ENCODE assay signal across 10 mouse cellular contexts in the genomic region with DNA sequence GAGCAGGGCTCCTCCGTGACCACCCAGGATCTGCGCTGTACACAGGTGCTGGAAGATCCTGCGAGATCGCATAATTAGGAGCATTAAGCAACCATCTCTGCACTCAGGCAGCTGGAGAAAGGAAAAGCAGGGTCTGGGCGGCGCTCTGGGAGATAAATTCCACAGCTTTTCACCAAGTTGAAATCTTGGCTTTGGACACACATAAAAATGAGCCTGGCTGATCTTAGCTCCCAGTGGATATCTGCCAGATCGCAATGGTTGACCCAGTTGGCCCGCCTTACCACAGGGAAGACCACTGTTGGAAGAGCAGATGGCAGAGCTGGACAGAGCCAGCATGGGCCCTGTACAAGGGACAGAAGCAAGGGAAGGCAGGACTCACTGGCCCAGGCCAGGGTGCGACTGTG. TPM values are rescaled to one million over a fixed set of nuclear protein-coding genes. Genes with fewer than 3 reads are reported as not detected.
A peak's percentile ranks its signal among the peaks of the same experiment; 100 is the strongest.
DNase-seq lines count a peak whose midpoint lies in the region; ATAC-seq and TF ChIP-seq lines count a peak whose summit lies in the region.
"Had no signal": no experiment of that assay in that cellular context is flagged by ENCODE, and none has a peak within 500 bp of the region (broad histone marks: within the 10 kb centered on the region; RNA-seq: fewer than 3 reads in every experiment).

No protein-coding gene starts in this region.

- TF ChIP-seq CTCF in lung, postnatal 0 days (IDR thresholded peaks at IDR 0.05) = no peak

- H3K36me3 ChIP-seq in forebrain, embryonic 15.5 days = no peaks in the 10 kb centered on the region
- no peaks in the 10 kb centered on the region; the same call in 1 of the 2 replicates for H3K36me3 ChIP-seq in forebrain, embryonic 11.5 days (ENCODE audit: control insufficient read depth, insufficient read depth, low read length)
- peaks cover 3% of the 10 kb centered on the region; the same call in 1 of the 2 replicates for H3K36me3 ChIP-seq in lung, embryonic 16.5 days (ENCODE audit: control insufficient read depth, insufficient read depth, low read length)
- H3K36me3 ChIP-seq in lung, postnatal 0 days (ENCODE audit: insufficient read depth, low read length) = peaks cover 7% of the 10 kb centered on the region; the same call in 1 of the 2 replicates
- H3K36me3 ChIP-seq in kidney, embryonic 15.5 days = peaks cover 23% of the 10 kb centered on the region

- no peak overlapping the region for H3K4me2 ChIP-seq in forebrain, embryonic 15.5 days (replicated peaks)
- H3K4me2 ChIP-seq in forebrain, embryonic 11.5 days (ENCODE audit: low read depth, low read length, severe bottlenecking) = no peak overlapping the region
- H3K4me2 ChIP-seq in lung, embryonic 16.5 days (ENCODE audit: low read depth, low read length) = no peak overlapping the region
- no peak overlapping the region for H3K4me2 ChIP-seq in lung, postnatal 0 days (replicated peaks; ENCODE audit: low read depth, low read length)
- H3K4me2 ChIP-seq in kidney, embryonic 15.5 days = no peak overlapping the region
- H3K4me2 ChIP-seq: lung, embryonic 14.5 days; neural tube, embryonic 12.5 days had no signal

- DNase-seq in forebrain, embryonic 11.5 days (ENCODE audit: low spot score) = no peak
- no peak for DNase-seq in lung, postnatal 0 days (ENCODE audit: low spot score)
- DNase-seq in cerebellum, adult 9-11 months = peak; percentile 90
- no peak for DNase-seq in thymus, adult 18-20 months
- DNase-seq: lung, embryonic 14.5 days had no signal

- H3K4me3 ChIP-seq in forebrain, embryonic 15.5 days = no peak overlapping the region
- no peak overlapping the region for H3K4me3 ChIP-seq in forebrain, embryonic 11.5 days (ENCODE audit: low read depth, low read length)
- H3K4me3 ChIP-seq in lung, embryonic 16.5 days (ENCODE audit: low read length) = no peak overlapping the region
- no peak overlapping the region for H3K4me3 ChIP-seq in lung, postnatal 0 days (ENCODE audit: low read depth, low read length)
- H3K4me3 ChIP-seq in kidney, embryonic 15.5 days (replicated peaks) = no peak overlapping the region
- H3K4me3 ChIP-seq: neural tube, embryonic 12.5 days had no signal

- ATAC-seq in forebrain, embryonic 15.5 days (replicated peaks) = peak; percentile 71
- no peak for ATAC-seq in forebrain, embryonic 11.5 days (replicated peaks; ENCODE audit: low FRiP score)
- ATAC-seq in lung, embryonic 16.5 days (ENCODE audit: low read depth) = peak; percentile 49; the same call in 1 of the 2 replicates
- no peak for ATAC-seq in lung, postnatal 0 days
- 0 out of 2 replicates have a peak, but pooled peaks have one; percentile 31 for ATAC-seq in kidney, embryonic 15.5 days (replicated peaks; ENCODE audit: low FRiP score)
- no peak for ATAC-seq in erythroid progenitor cell, adult 5-6 weeks (replicated peaks; ENCODE audit: low FRiP score, poor library complexity, severe bottlenecking)

- H3K27ac ChIP-seq in forebrain, embryonic 15.5 days (replicated peaks) = 0 out of 2 replicates have a peak overlapping the region, but pooled peaks have one; percentile 15
- no peak overlapping the region for H3K27ac ChIP-seq in forebrain, embryonic 11.5 days (ENCODE audit: low read depth, low read length)
- H3K27ac ChIP-seq in lung, embryonic 16.5 days (ENCODE audit: low read length) = no peak overlapping the region
- no peak overlapping the region for H3K27ac ChIP-seq in lung, postnatal 0 days (ENCODE audit: low read length)
- H3K27ac ChIP-seq in kidney, embryonic 15.5 days = peak overlapping the region; percentile 52; the same call in 1 of the 2 replicates
- H3K27ac ChIP-seq: neural tube, embryonic 12.5 days had no signal

- H3K4me1 ChIP-seq in forebrain, embryonic 15.5 days = peaks cover 18% of the 10 kb centered on the region
- no peaks in the 10 kb centered on the region for H3K4me1 ChIP-seq in forebrain, embryonic 11.5 days (replicated peaks; ENCODE audit: control insufficient read depth, insufficient read depth, low read length)
- no peaks in the 10 kb centered on the region; the same call in 1 of the 2 replicates for H3K4me1 ChIP-seq in lung, embryonic 16.5 days (replicated peaks; ENCODE audit: control insufficient read depth, insufficient read depth, low read length)
- no peaks in the 10 kb centered on the region; the same call in 1 of the 2 replicates for H3K4me1 ChIP-seq in lung, postnatal 0 days (ENCODE audit: insufficient read depth, low read depth, low read length)
- peaks cover 53% of the 10 kb centered on the region for H3K4me1 ChIP-seq in kidney, embryonic 15.5 days

- 55% methylated on average over 9 of the region's 9 CpGs for WGBS in forebrain, embryonic 15.5 days
- 91% methylated on average over 9 of the region's 9 CpGs for WGBS in forebrain, embryonic 11.5 days
- WGBS in lung, embryonic 16.5 days = 84% methylated on average over 9 of the region's 9 CpGs
- 78% methylated on average over 9 of the region's 9 CpGs for WGBS in lung, postnatal 0 days
- 75% methylated on average over 9 of the region's 9 CpGs for WGBS in kidney, embryonic 15.5 days

- no peaks in the 10 kb centered on the region for H3K9me3 ChIP-seq in forebrain, embryonic 15.5 days
- no peaks in the 10 kb centered on the region for H3K9me3 ChIP-seq in forebrain, embryonic 11.5 days (ENCODE audit: control insufficient read depth, low read length)
- no peaks in the 10 kb centered on the region for H3K9me3 ChIP-seq in lung, embryonic 16.5 days (ENCODE audit: control insufficient read depth, low read length)
- no peaks in the 10 kb centered on the region for H3K9me3 ChIP-seq in lung, postnatal 0 days (ENCODE audit: low read length)
- no peaks in the 10 kb centered on the region for H3K9me3 ChIP-seq in kidney, embryonic 15.5 days (replicated peaks)
- H3K9me3 ChIP-seq: neural tube, embryonic 12.5 days had no signal

- no peak overlapping the region for H3K9ac ChIP-seq in forebrain, embryonic 15.5 days (replicated peaks)
- no peak overlapping the region for H3K9ac ChIP-seq in forebrain, embryonic 11.5 days (ENCODE audit: low read length)
- no peak overlapping the region for H3K9ac ChIP-seq in lung, embryonic 16.5 days (ENCODE audit: low read length)
- H3K9ac ChIP-seq in lung, postnatal 0 days (replicated peaks; ENCODE audit: low read depth) = no peak overlapping the region
- H3K9ac ChIP-seq in kidney, embryonic 15.5 days = no peak overlapping the region
- H3K9ac ChIP-seq: lung, embryonic 14.5 days; neural tube, embryonic 12.5 days had no signal

- no peaks in the 10 kb centered on the region for H3K27me3 ChIP-seq in forebrain, embryonic 15.5 days
- no peaks in the 10 kb centered on the region for H3K27me3 ChIP-seq in forebrain, embryonic 11.5 days (ENCODE audit: control insufficient read depth, insufficient read depth, low read length)
- H3K27me3 ChIP-seq in lung, embryonic 16.5 days (ENCODE audit: control insufficient read depth, insufficient read depth, low read depth, low read length) = no peaks in the 10 kb centered on the region
- H3K27me3 ChIP-seq in lung, postnatal 0 days (replicated peaks; ENCODE audit: insufficient read depth, low read length) = no peaks in the 10 kb centered on the region
- no peaks in the 10 kb centered on the region for H3K27me3 ChIP-seq in kidney, embryonic 15.5 days
- H3K27me3 ChIP-seq: neural tube, embryonic 12.5 days had no signal

- no peak for TF ChIP-seq EP300 in lung, postnatal 0 days (IDR thresholded peaks at IDR 0.05)

RNA-seq across cellular contexts. Expression of a gene that starts 13.3 kb away (rescaled TPM):
- 102 and 111 TPM in 2 replicates for polyA plus RNA-seq in forebrain, embryonic 15.5 days (2015; fragmentation: Nextera tagmentation; extraction: Ambion mirVana)
- polyA plus RNA-seq in forebrain, embryonic 11.5 days (2014; fragmentation: Nextera tagmentation; extraction: Ambion mirVana) = 91.1 and 91.5 TPM in 2 replicates
- polyA plus RNA-seq in lung, embryonic 16.5 days (2015; fragmentation: Nextera tagmentation; extraction: Ambion mirVana) = 104 and 116 TPM in 2 replicates
- 113 and 121 TPM in 2 replicates for polyA plus RNA-seq in lung, postnatal 0 days (2015; fragmentation: Nextera tagmentation; extraction: Ambion mirVana)
- 50.2 and 55.0 TPM in 2 replicates for polyA plus RNA-seq in kidney, embryonic 15.5 days (2015; fragmentation: Nextera tagmentation; extraction: Ambion mirVana)
- 34.4 and 43.6 TPM in 2 replicates for total RNA-seq in erythroid progenitor cell, adult 5-6 weeks (2015; ENCODE audit: low replicate concordance)
- 14.7 and 40.8 TPM in 2 replicates for total RNA-seq in erythroid progenitor cell, adult 5-6 weeks (2017; ENCODE audit: low replicate concordance)

Comparison
In these comparisons a context has a peak if more than half of its experiments do, and no peak if none do; other contexts are left out.
1. ATAC-seq: peak in forebrain, embryonic 15.5 days (single experiment), lung, embryonic 16.5 days (single experiment) and kidney, embryonic 15.5 days (single experiment); none in forebrain, embryonic 11.5 days (single experiment), lung, postnatal 0 days (single experiment) and erythroid progenitor cell, adult 5-6 weeks (single experiment).
2. H3K27ac ChIP-seq: peak in forebrain, embryonic 15.5 days (single experiment) and kidney, embryonic 15.5 days (single experiment); none in forebrain, embryonic 11.5 days (single experiment), lung, embryonic 16.5 days (single experiment) and lung, postnatal 0 days (single experiment).